Mouse (Mus musculus): ENCODE results near the gene Zmiz1. TPM values are rescaled to one million over a fixed set of nuclear protein-coding genes. Genes with fewer than 3 reads are reported as not detected.

Gene Zmiz1
- total RNA-seq, 2 experiments from 2014 or later = 105 to 122 TPM

- no peak for DNase-seq (ENCODE audit: low spot score in 2 of 2)
Observed at GRCm38 (mm10) chr14:25489336-25490078, 30.5 kb downstream of the Zmiz1 start.

DNA sequence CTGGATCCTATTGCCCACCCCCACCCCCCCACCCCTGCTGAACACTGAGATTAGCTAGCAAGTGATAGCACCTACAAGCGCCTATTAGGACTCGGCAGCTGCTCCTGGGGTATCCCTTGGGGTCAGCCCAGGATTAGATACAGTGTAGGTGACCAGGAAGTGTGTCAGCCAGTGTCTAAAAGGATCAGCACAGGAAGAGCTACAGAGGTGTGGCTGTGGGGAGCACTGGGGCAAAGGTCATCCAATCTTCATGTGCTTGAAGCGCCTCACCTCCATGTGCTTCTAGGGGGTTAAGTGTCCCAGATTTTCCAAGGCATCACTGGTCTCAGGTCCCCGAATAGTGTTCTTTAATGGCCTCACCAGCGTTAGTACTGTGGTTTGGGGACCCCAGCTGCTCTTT lies 33.0 kb downstream of the Zmiz1 start:
- no peak for DNase-seq (ENCODE audit: low spot score in 2 of 2)

DNA sequence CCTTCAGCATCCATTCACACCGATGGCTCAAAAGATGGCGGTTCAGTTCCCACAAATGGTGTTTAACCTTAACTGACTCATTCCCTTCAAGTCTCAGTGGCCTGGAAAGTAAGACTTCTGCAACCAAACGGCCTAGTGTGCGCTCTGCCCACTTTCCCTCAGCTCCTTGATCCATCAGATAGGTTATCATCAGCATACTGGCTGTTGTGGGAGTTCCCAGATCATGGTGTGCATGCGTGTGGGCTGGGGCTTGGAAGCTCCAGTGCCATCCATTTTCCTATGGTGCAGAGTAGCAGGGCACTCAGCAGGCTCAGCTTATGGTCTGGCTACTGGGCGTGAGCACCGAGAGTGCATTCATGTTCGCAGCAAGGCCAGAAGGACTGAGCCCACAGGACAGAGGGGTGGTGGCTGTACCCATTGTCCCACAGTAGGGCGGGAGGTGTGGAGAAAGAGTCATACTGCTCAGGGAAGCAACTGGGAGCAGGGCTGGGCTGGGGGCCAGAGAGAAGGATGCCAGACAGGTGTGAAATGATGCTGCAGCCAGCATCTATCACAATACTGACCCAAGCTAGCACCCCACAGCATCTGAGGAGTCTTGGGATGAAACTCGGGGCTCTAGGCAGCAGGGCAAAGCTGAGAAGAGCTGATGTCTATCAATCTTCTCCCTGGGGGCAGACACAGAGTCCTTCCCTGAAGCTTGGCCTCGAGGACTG lies 33.7 kb downstream of the Zmiz1 start:
- no peak for DNase-seq (ENCODE audit: low spot score in 2 of 2)

- no peak for DNase-seq (ENCODE audit: low spot score in 2 of 2)
Observed at GRCm38 (mm10) chr14:25493301-25494241, 34.6 kb downstream of the Zmiz1 start.

DNA sequence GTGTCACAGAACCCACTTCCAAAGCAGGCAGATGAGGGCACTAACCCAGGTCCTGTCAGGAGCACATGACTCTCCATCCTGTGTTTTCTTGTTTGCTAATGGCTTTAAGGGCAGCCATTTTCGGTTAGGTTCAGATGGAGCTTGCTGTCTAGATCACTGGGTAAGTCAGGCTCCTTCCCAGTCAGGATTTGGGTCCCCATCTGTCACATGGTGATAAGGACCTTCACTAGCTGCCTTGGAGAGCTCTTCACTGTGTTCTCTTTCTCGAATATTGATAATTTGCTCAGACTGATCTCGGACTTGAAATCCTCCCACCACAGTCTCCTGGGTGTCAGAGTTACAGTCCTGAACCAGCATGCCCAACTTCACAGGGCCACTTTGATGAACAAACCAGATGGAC lies 35.8 kb downstream of the Zmiz1 start:
- DNase-seq (ENCODE audit: low spot score in 2 of 2) = no peak

DNA sequence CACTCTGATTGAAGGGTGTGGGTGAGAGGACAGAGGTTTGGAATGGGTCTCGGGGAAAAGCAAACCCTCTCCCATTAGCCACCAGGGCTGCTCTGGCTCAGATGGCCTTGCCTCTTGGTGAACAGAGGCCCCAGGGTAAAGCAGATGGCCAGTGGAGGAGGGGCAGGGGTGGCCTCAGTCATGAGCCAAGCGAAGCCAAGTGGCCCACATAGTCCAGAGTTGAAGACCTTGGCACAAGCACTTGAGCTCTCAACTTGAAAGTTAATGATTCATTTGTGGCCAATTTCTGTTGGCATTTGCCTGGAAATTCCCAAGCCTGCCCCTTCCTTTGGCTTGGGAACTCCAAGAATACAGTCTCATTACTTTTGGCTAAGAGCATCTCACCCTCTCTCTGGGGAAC lies 37.1 kb downstream of the Zmiz1 start:
- DNase-seq (ENCODE audit: low spot score in 2 of 2) = no peak

DNA sequence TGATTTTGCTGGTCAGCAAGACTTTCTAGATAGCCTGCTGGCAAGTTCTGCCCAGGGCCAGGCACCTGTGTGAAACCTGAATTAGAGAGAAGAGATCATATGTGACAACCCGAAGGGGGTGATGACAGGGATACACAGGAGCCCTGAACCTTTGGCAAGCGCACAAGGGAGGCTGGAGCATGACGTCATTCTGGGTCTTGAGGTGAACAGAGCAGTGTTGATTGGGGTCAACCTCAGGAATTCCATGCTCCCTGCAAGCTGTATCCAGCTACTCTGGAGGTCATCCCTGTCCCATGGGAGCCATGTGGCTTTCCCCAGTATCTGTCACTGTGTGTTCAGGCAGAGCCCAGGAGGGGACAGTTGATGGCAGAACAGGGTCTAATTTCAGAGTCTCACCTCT lies 38.0 kb downstream of the Zmiz1 start:
- no peak for DNase-seq (ENCODE audit: low spot score in 2 of 2)

DNA sequence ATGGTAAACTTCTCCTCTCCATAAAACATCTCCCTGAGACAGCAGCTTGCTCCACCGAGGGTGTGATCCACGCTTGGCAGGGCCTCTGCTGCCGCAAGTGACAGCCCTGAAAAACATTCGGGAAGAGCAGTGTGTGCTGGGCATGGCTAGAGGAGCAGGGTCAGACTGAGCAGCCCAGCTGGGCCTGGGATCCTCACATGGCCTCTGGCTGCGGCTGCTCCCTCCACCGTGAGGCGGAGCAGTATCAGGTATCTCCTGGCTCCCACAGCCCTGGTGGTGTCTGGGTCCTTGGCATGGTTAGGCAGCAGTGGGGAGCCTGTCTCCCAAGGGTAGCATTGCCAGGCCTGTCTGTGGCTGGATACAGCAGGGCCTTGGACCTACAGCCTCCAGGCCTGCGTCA lies 38.6 kb downstream of the Zmiz1 start:
- no peak for DNase-seq (ENCODE audit: low spot score in 2 of 2)

DNA sequence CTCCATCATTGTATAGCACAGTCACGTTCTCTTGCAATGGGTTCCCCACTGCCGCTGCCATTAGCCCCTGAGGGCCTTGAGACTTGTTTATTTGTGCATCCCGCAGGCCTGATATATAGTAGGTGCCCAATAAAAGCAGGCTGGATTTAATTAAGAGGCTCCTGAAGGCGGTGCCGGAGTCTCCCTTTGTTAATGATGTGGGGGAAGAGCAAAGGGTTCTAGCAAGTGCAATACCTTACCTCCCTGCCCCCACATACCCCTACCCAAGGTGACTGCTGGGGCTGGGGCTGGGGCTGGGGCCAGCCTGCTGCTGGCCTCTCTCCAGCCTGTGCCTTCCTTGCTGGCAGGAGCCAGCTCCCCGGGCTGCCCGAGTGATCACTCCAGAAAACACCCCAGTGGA lies 39.4 kb downstream of the Zmiz1 start:
- no peak for DNase-seq (ENCODE audit: low spot score in 2 of 2)

DNA sequence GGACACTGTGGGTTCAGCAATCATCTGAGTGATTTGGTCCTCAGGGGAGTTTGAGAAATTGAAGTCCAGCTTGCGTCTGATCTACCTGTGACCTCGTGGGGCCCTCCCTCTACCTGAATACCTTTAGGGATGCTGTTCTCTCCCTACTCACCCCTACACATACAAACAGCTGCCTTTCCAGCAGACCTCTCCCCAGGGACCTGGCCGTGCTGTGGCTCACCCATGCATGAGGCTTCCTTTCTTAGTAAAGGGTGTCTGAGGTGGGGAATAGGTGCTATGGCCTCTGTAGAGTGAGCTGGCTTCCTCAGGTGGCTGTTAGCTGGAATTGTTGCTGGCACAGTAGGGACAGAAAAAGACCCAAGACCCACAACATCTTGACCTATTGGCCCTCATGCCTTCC lies 40.5 kb downstream of the Zmiz1 start:
- no peak for DNase-seq (ENCODE audit: low spot score in 2 of 2)

- no peak for DNase-seq (ENCODE audit: low spot score in 2 of 2)
Observed at GRCm38 (mm10) chr14:25500511-25501120, 41.6 kb downstream of the Zmiz1 start.

DNA sequence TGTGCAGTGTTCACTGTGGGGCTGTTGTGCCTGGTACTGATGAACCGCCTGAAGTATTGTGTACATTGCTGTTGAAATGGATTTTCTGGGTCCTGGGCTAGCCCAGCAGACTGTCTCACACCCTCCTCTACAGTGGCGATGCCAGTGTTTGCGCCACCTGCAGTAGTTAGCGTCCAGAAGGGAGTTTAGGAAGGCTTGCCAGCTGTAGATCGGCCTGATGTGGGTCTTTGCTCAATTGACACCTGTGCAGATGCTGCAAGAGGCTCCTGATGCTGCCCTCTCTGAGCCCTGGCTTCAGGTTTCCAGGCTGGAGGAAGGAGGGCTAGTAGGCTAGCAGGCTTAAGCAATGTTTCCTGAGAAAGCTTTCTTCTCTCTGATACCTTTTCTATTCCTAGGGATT lies 42.5 kb downstream of the Zmiz1 start:
- DNase-seq (ENCODE audit: low spot score in 2 of 2) = no peak

GRCm38 (mm10) chr14:25502355-25502754 lies 43.4 kb downstream of the Zmiz1 start:
- no peak for DNase-seq (ENCODE audit: low spot score in 2 of 2)

GRCm38 (mm10) chr14:25504241-25504640 lies 45.3 kb downstream of the Zmiz1 start:
- no peak for DNase-seq (ENCODE audit: low spot score in 2 of 2)

DNA sequence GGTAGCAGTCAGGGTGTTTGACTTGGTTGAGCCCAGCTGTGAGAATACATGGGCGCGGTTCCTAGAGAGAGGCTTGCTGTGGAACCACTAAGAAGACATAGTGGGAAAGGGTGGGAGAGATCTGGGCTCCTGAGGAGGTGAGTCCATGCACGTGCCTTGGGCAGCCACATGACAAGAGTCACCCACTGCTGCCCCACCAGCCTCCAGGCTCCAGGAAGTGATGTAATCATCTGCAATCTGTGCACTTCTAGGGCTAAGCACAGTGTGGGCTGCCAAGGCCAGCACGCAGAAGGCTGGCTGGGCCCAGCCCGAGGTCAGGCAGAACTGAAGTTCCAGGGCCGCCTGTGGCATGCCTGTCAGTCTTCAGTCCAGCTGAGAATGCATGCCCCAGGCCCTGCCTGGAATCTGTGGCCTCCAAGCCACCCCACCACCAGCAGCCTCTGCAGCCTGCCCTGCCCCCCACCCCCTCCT lies 46.3 kb downstream of the Zmiz1 start:
- DNase-seq (ENCODE audit: low spot score in 2 of 2) = no peak

DNA sequence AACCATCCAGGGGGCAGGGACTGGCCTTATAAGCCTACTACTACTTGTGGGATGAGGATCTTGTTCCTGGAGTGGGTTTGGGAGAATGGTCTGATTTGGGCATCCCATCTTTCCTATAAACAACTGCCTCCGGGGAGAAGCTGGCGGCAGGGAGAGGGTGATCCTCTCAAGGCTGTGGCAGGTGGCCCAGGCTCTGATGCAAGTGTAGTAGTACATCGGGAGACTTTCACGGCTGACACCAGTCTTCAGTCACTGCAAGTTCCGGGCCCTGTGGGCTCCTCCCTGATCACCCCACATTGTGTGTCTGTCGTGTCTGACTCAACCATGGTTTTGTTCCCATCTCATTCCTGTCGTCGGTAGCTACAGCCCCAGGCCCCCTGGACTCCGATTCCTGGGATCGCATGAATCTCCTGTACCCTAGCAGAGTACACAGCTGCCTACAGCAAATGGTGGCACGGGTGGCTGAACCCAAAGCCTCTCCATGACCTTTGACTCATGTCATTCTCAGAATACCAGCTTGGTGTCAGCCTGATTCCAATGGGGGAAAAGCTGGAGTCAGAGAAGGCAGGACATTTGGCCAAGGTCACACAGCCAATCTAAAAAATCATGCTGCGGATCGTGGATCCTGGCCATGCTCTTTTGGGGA lies 49.2 kb downstream of the Zmiz1 start:
- no peak for DNase-seq (ENCODE audit: low spot score in 2 of 2)

DNA sequence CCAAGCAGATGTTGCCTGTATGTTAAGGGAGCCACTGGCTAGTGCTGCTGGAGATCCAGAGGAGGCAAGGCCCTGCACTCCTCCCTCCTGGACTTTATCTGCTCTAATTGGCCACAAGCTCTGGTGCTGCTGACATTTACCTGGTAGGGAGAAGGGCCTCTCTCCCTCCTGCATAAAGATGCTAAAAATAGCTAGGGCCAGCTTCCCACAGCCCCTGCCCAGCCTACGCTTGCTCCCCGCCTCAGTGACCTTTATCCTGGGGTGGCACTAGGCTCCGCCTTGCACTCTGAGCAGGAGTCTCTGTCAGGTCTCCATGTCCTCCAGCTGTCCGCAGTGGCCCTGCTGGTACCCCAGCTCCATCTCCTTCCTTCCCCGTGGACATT lies 49.8 kb downstream of the Zmiz1 start:
- DNase-seq (ENCODE audit: low spot score in 2 of 2) = no peak

GRCm38 (mm10) chr14:25509450-25510129 lies 50.6 kb downstream of the Zmiz1 start:
- no peak for DNase-seq (ENCODE audit: low spot score in 2 of 2)

GRCm38 (mm10) chr14:25510362-25510761 lies 51.4 kb downstream of the Zmiz1 start:
- DNase-seq (ENCODE audit: low spot score in 2 of 2) = no peak

DNA sequence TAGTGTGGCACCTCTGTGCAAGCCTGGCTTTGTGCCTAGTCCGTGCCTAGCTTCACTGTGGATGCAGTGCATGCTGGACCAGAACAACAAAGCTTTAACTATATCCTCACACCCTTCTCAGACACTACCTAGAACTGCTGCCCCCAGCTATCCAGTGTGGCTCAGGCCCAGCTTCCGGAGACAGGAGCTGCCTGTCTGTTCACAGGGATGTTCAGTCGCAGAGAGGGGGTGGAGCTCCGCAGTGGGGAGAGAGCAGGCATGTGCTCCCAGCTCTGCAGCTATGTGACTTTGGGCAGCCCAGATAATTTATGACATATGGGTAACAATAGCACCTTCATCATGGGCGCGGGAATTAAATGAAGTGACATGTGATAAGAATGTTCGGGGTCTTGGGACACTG lies 52.0 kb downstream of the Zmiz1 start:
- no peak for DNase-seq (ENCODE audit: low spot score in 2 of 2)
